Mouse (Mus musculus) midbrain, embryonic 12.5 days (tissue): ENCODE results near the gene Immt. TPM values are rescaled to one million over a fixed set of nuclear protein-coding genes. Genes with fewer than 3 reads are reported as not detected.
A peak's percentile ranks its signal among the peaks of the same experiment; 100 is the strongest.

Source experiments
- ATAC-seq: fragments of 200-750 bp; cut with Nextera tagmentation; 2 replicates; pipeline ENCODE4 v1.8.0; 2017; ENCODE audit warnings: low read depth, moderate TSS enrichment, moderate library complexity; ENCODE audit not compliant: low FRiP score
- H3K27ac ChIP-seq: fragments of 300-500 bp; sonication (generic); replicated peaks from 2 replicates; pipeline ENCODE4 v1.5.1; 2016; ENCODE audit warnings: mild to moderate bottlenecking
- H3K27me3 ChIP-seq: fragments of 300-500 bp; sonication (generic); 2 replicates; pipeline ENCODE4 v1.6.1; 2016; ENCODE audit warnings: mild to moderate bottlenecking
- H3K36me3 ChIP-seq: fragments of 300-500 bp; sonication (generic); 2 replicates; pipeline ENCODE4 v1.6.1; 2016
- H3K4me1 ChIP-seq: fragments of 300-500 bp; sonication (generic); 2 replicates; pipeline ENCODE4 v1.6.1; 2016
- H3K4me2 ChIP-seq: fragments of 300-500 bp; sonication (generic); replicated peaks from 2 replicates; pipeline ENCODE4 v1.6.1; 2016; ENCODE audit warnings: mild to moderate bottlenecking, moderate library complexity
- H3K4me3 ChIP-seq: fragments of 300-500 bp; sonication (generic); 2 replicates; pipeline ENCODE4 v1.5.1; 2016; ENCODE audit warnings: mild to moderate bottlenecking
- H3K9ac ChIP-seq: fragments of 300-500 bp; sonication (generic); replicated peaks from 2 replicates; pipeline ENCODE4 v1.6.1; 2016; ENCODE audit warnings: mild to moderate bottlenecking, moderate library complexity
- H3K9me3 ChIP-seq: fragments of 300-500 bp; sonication (generic); 2 replicates; pipeline ENCODE4 v1.6.1; 2016; ENCODE audit warnings: mild to moderate bottlenecking
- WGBS: fragments of 180-500 bp; shearing (Covaris S2); methylation state at CpG from one replicate; pipeline ENCODE4 v1.1.7; 2016; 5-methylcytosine and 5-hydroxymethylcytosine counted together
- polyA plus RNA-seq: library from polyadenylated mRNA; unstranded; fragments of >200 nt; fragmentation: Nextera tagmentation; extraction: Ambion mirVana; gene quantifications from 2 replicates; pipeline ENCODE4 v1.2.1, GENCODE M21; 2016

Immt gene
- polyA plus RNA-seq: 163 and 168 TPM in 2 replicates

- Histone ChIP-seq H3K4me3 (peak within 1 kb of the TSS; percentile 98), H3K27ac (peak within 1 kb of the TSS; percentile 86), H3K4me2 (peak within 1 kb of the TSS; percentile 60), H3K9ac (peak within 1 kb of the TSS; percentile 88), H3K9me3 (no peaks in the 10 kb centered on the region), H3K36me3 (peaks cover 14% of the 10 kb centered on the region), H3K4me1 (peaks cover 10% of the 10 kb centered on the region), H3K27me3 (no peaks in the 10 kb centered on the region)
- ATAC-seq: peak; percentile 99
- WGBS: under 1% methylated on average over 64 of the region's 64 CpGs
Measured at GRCm38 (mm10) chr6:71830690-71831580, at the start of gene Immt. Gene Immt, plus strand, starts transcription at chr6:71831331.

DNA sequence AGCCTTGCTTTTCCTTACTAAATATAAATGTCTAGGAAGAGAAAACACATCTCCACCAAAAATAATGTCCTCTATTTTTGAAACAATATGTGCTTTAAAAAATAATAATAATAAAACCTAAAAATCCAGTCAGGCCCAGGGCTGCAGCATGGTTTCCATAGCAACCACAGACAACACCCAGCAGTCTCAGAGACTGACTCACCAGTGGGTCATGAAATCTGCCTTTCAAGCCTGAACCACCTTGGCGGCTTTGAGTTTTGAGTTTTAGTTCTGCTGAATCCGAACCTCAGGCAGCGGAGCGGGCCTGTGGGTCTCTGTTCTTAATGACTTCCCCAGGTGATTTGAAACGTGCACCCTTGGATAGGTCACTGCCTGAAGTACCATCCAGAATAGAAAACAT lies 48.0 kb upstream of the Immt start:
- H3K4me1 ChIP-seq: no peaks in the 10 kb centered on the region
- no peak overlapping the region for H3K4me3 ChIP-seq
- no peak overlapping the region for H3K9ac ChIP-seq
- ATAC-seq: no peak
- H3K27me3 ChIP-seq: no peaks in the 10 kb centered on the region
- H3K9me3 ChIP-seq: no peaks in the 10 kb centered on the region
- H3K27ac ChIP-seq: no peak overlapping the region
- WGBS: 91% methylated on average over 5 of the region's 5 CpGs
- H3K36me3 ChIP-seq: peaks cover 20% of the 10 kb centered on the region
- no peak overlapping the region for H3K4me2 ChIP-seq

- peaks cover 12% of the 10 kb centered on the region; the same call in 1 of the 2 replicates for H3K36me3 ChIP-seq
- H3K9me3 ChIP-seq: no peaks in the 10 kb centered on the region
- no peak overlapping the region for H3K27ac ChIP-seq
- H3K9ac ChIP-seq: no peak overlapping the region
- H3K4me1 ChIP-seq: no peaks in the 10 kb centered on the region
- WGBS: 77% methylated on average over 9 of the region's 9 CpGs
- no peak overlapping the region for H3K4me3 ChIP-seq
- ATAC-seq: no peak
- no peak overlapping the region for H3K4me2 ChIP-seq
- no peaks in the 10 kb centered on the region for H3K27me3 ChIP-seq
Measured at GRCm38 (mm10) chr6:71788348-71788747, 42.8 kb upstream of the Immt start.

DNA sequence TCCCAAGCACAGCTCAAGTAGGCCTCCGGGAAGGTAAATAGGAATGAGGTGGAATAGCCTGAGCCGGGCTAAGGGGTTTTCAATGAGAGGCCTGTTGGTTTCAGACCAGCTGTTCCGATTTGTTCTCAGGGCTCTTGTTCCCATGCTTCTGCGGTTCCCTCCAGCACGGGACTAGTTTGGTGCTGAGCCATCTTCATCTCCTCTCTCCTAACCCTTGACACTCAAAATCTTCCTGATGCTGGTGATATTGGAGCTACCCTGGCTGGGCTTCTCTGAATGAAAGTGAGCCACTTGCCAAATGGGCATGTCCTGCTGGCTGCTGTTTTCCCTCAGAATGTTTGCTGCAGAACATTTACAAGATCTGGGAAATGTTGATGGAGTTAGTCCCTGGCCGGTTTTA lies 39.4 kb upstream of the Immt start:
- H3K27ac ChIP-seq: no peak overlapping the region
- no peak overlapping the region for H3K4me2 ChIP-seq
- no peak overlapping the region for H3K9ac ChIP-seq
- H3K9me3 ChIP-seq: no peaks in the 10 kb centered on the region
- H3K27me3 ChIP-seq: no peaks in the 10 kb centered on the region
- H3K4me3 ChIP-seq: no peak overlapping the region
- no peaks in the 10 kb centered on the region for H3K4me1 ChIP-seq
- H3K36me3 ChIP-seq: peaks cover 13% of the 10 kb centered on the region
- no peak for ATAC-seq
- WGBS: 85% methylated on average over 6 of the region's 6 CpGs

DNA sequence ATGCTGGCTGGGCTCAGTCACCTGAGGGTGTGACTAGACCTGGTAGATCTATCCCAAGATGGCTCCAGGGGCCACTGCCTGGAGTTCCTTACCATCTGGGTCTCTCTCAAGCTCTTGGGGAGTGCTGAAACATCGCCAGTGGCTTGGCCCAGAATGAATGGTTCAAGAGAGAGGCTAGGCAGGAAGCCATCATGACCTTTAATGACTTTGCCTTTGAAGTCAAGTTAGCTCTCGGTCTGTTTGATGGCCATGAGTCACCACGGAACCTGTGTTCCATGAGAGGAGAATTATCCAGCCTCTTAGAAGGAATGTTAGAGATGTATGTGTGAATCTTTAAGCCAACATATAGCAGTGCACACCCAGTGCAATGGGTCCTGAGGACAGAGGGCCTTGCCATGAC lies 31.7 kb upstream of the Immt start:
- no peak overlapping the region for H3K27ac ChIP-seq
- ATAC-seq: no peak
- H3K4me1 ChIP-seq: no peaks in the 10 kb centered on the region
- H3K4me3 ChIP-seq: no peak overlapping the region
- H3K36me3 ChIP-seq: peaks cover 18% of the 10 kb centered on the region
- no peak overlapping the region for H3K9ac ChIP-seq
- H3K27me3 ChIP-seq: no peaks in the 10 kb centered on the region
- H3K4me2 ChIP-seq: no peak overlapping the region
- H3K9me3 ChIP-seq: no peaks in the 10 kb centered on the region
- 87% methylated on average over 3 of the region's 3 CpGs for WGBS

DNA sequence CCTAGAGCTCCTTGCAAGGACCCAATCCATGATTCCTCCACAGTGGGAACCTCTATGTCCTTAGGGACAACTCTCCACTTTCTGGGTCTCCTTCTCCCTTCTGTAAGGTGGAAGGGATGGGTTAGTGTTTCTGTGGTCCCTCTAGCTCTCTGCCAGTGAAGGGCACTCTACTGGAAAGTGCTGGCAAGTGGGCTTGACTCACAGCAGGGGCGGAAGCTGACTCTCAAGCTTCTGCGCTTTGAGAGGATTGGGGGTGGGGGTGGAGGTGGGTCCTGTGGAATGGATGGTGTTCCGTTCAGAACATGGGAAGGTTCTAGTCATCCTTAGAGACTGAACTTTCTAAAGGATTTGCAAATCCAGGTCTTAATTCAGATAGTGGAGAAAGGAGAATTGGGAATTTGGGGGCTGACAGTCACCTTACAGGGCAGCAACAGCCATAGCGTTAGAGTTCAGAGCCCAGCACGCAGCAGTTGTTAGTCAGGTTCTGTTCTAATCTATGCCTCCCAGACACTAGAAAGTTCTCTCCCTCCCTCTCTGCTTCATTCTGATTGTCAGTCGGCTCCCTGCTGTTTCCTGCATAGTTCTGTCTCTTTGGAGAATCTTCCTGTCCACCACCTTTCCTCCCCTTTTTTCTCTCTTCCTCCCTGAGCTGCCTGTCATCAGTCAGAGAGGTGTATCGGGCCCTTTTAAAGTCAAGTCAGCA lies 30.0 kb upstream of the Immt start:
- Histone ChIP-seq H3K27me3 (no peaks in the 10 kb centered on the region), H3K36me3 (peaks cover 10% of the 10 kb centered on the region), H3K4me1 (no peaks in the 10 kb centered on the region), H3K27ac (no peak overlapping the region), H3K9ac (no peak overlapping the region), H3K9me3 (no peaks in the 10 kb centered on the region), H3K4me3 (no peak overlapping the region), H3K4me2 (no peak overlapping the region)
- ATAC-seq: no peak
- WGBS: 55% methylated on average over 7 of the region's 7 CpGs

DNA sequence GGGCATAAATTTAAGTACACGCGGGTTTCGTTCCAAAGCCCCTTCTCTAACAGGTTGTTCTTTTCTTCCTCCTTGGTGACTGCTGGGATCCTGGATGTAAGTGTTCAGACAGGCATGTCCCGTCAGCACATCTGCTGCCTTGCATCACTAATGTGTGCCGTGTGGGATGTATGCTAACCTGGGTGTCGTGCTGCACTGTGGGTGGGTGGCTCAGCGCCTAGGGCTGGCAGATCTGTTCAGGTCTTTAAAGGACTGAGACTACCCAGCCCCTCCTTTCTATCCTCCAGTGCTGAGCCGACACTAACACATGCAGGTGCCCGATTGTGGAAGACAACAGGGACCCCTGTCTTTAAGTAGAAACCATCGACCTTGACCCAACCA lies 29.4 kb upstream of the Immt start:
- ATAC-seq: no peak
- H3K4me1 ChIP-seq: no peaks in the 10 kb centered on the region
- 80% methylated on average over 10 of the region's 10 CpGs for WGBS

GRCm38 (mm10) chr6:71803609-71804008 lies 27.5 kb upstream of the Immt start:
- no peaks in the 10 kb centered on the region for H3K9me3 ChIP-seq
- H3K9ac ChIP-seq: no peak overlapping the region
- no peaks in the 10 kb centered on the region for H3K4me1 ChIP-seq
- no peak overlapping the region for H3K4me2 ChIP-seq
- WGBS: 74% methylated on average over 1 of the region's 1 CpGs
- H3K36me3 ChIP-seq: peaks cover 2% of the 10 kb centered on the region
- H3K27ac ChIP-seq: no peak overlapping the region
- no peak for ATAC-seq
- no peaks in the 10 kb centered on the region for H3K27me3 ChIP-seq
- no peak overlapping the region for H3K4me3 ChIP-seq

More for the DNA sequence above, 29.4 kb upstream of the Immt start:
- Histone ChIP-seq H3K27me3 (no peaks in the 10 kb centered on the region), H3K4me2 (no peak overlapping the region), H3K9me3 (no peaks in the 10 kb centered on the region), H3K4me3 (no peak overlapping the region), H3K27ac (no peak overlapping the region), H3K36me3 (peaks cover 5% of the 10 kb centered on the region; the same call in 1 of the 2 replicates), H3K9ac (no peak overlapping the region)

GRCm38 (mm10) chr6:71804061-71804829 lies 26.9 kb upstream of the Immt start:
- Histone ChIP-seq H3K36me3 (peaks cover 8% of the 10 kb centered on the region), H3K27ac (no peak overlapping the region)
- 27% methylated on average over 12 of the region's 12 CpGs for WGBS

GRCm38 (mm10) chr6:71806713-71807112 lies 24.4 kb upstream of the Immt start:
- Histone ChIP-seq H3K4me2 (no peak overlapping the region), H3K27me3 (no peaks in the 10 kb centered on the region), H3K9me3 (no peaks in the 10 kb centered on the region), H3K36me3 (peaks cover 20% of the 10 kb centered on the region), H3K27ac (no peak overlapping the region), H3K4me3 (no peak overlapping the region), H3K4me1 (no peaks in the 10 kb centered on the region), H3K9ac (no peak overlapping the region)
- no peak for ATAC-seq
- WGBS: 93% methylated on average over 1 of the region's 1 CpGs

More at GRCm38 (mm10) chr6:71804061-71804829, 26.9 kb upstream of the Immt start:
- ATAC-seq: peak; percentile 87
- Histone ChIP-seq H3K9me3 (no peaks in the 10 kb centered on the region), H3K27me3 (no peaks in the 10 kb centered on the region), H3K4me2 (no peak overlapping the region), H3K4me3 (no peak overlapping the region), H3K9ac (no peak overlapping the region), H3K4me1 (no peaks in the 10 kb centered on the region)

DNA sequence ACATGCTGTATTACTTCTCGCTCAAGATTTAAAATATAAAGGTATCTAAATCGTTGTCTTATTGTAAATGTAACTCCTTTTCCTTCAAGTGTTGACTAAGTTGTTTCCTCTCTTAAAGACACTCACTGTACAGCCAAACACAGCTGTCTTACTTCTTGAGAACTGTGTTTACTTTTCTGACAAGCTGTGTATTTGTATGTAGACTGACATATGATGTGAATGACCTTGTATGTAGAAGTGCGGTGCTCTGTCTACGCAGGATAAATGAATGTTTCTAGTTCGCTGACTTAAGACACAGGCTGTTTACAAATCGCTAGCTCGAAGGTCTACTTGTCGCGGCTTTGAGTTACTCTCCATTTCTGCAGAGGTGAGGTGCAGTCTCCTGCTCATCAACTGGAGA lies 21.2 kb upstream of the Immt start:
- no peak overlapping the region for H3K4me3 ChIP-seq
- H3K9ac ChIP-seq: no peak overlapping the region
- WGBS: 94% methylated on average over 9 of the region's 9 CpGs
- H3K4me1 ChIP-seq: no peaks in the 10 kb centered on the region
- no peak overlapping the region for H3K27ac ChIP-seq
- ATAC-seq: no peak
- H3K27me3 ChIP-seq: no peaks in the 10 kb centered on the region
- no peak overlapping the region for H3K4me2 ChIP-seq
- peaks cover 35% of the 10 kb centered on the region for H3K36me3 ChIP-seq
- no peaks in the 10 kb centered on the region for H3K9me3 ChIP-seq

- Histone ChIP-seq H3K4me2 (no peak overlapping the region), H3K9me3 (no peaks in the 10 kb centered on the region), H3K4me1 (no peaks in the 10 kb centered on the region), H3K36me3 (peaks cover 63% of the 10 kb centered on the region), H3K27me3 (no peaks in the 10 kb centered on the region), H3K4me3 (no peak overlapping the region), H3K9ac (no peak overlapping the region), H3K27ac (no peak overlapping the region)
- WGBS: 88% methylated on average over 2 of the region's 2 CpGs
- ATAC-seq: no peak
Measured at GRCm38 (mm10) chr6:71812820-71813219, 18.3 kb upstream of the Immt start.
